Mouse (Mus musculus): Measurements from ENCODE around the gene Mrpl54. TPM values are rescaled to one million over a fixed set of nuclear protein-coding genes. Genes with fewer than 3 reads are reported as not detected.

Mrpl54 gene
- total and polyA plus RNA-seq, 3 experiments = 85.7 to 101 (median 93.2) TPM

GRCm38 (mm10) chr10:81284719-81285118 lies 18.0 kb upstream of the Mrpl54 start:
- Histone ChIP-seq H3K4me1 (ENCODE audit: control insufficient read depth, insufficient read depth, low read length) (peaks cover 1% of the 10 kb centered on the region; the same call in 1 of the 2 replicates), H3K27ac (no peak overlapping the region), H3K27me3 (ENCODE audit: control insufficient read depth, insufficient read depth, low read length) (peaks cover 4% of the 10 kb centered on the region; the same call in 1 of the 2 replicates), H3K4me3 (no peak overlapping the region), H3K36me3 (ENCODE audit: control insufficient read depth, insufficient read depth, low read length) (no peaks in the 10 kb centered on the region), H3K9ac (ENCODE audit: low read depth, low read length) (no peak overlapping the region), H3K79me2 (replicated peaks; ENCODE audit: control insufficient read depth, insufficient read depth, low read length) (no peaks in the 10 kb centered on the region)
- no peak for DNase-seq
- 18% methylated on average over 17 of the region's 17 CpGs for WGBS
- intact Hi-C loops (cut with DNase I) = loop anchor here (5.0 kb wide), 1 partner anchor 168 kb away; no protein-coding TSS in a partner anchor
- TF ChIP-seq CTCF (IDR thresholded peaks at IDR 0.05) = no peak
- TF ChIP-seq EP300 (IDR thresholded peaks at IDR 0.05; ENCODE audit: insufficient read depth, low read depth, low read length) = no peak
- TF ChIP-seq POLR2A (IDR thresholded peaks at IDR 0.05; ENCODE audit: insufficient read depth, low read depth, low read length) = no peak

- peaks cover 1% of the 10 kb centered on the region; the same call in 1 of the 2 replicates for H3K4me1 ChIP-seq (ENCODE audit: control insufficient read depth, insufficient read depth, low read length)
- DNase-seq = no peak
- 59% methylated on average over 6 of the region's 6 CpGs for WGBS
- no peak overlapping the region for H3K4me3 ChIP-seq
- no peak for TF ChIP-seq CTCF (IDR thresholded peaks at IDR 0.05)
- TF ChIP-seq EP300 (IDR thresholded peaks at IDR 0.05; ENCODE audit: insufficient read depth, low read depth, low read length) = no peak
- no peak for TF ChIP-seq POLR2A (IDR thresholded peaks at IDR 0.05; ENCODE audit: insufficient read depth, low read depth, low read length)
- H3K79me2 ChIP-seq (replicated peaks; ENCODE audit: control insufficient read depth, insufficient read depth, low read length) = no peaks in the 10 kb centered on the region
- H3K27ac ChIP-seq = no peak overlapping the region
- peaks cover 4% of the 10 kb centered on the region; the same call in 1 of the 2 replicates for H3K27me3 ChIP-seq (ENCODE audit: control insufficient read depth, insufficient read depth, low read length)
- no peak overlapping the region for H3K9ac ChIP-seq (ENCODE audit: low read depth, low read length)
- intact Hi-C loops (cut with DNase I) = no loop called here
- H3K36me3 ChIP-seq (ENCODE audit: control insufficient read depth, insufficient read depth, low read length) = no peaks in the 10 kb centered on the region
Measured at GRCm38 (mm10) chr10:81284189-81284588, 17.5 kb upstream of the Mrpl54 start.

- Histone ChIP-seq H3K4me3 (no peak overlapping the region), H3K36me3 (ENCODE audit: control insufficient read depth, insufficient read depth, low read length) (no peaks in the 10 kb centered on the region), H3K27ac (no peak overlapping the region), H3K4me1 (ENCODE audit: control insufficient read depth, insufficient read depth, low read length) (no peaks in the 10 kb centered on the region), H3K79me2 (replicated peaks; ENCODE audit: control insufficient read depth, insufficient read depth, low read length) (no peaks in the 10 kb centered on the region), H3K27me3 (ENCODE audit: control insufficient read depth, insufficient read depth, low read length) (peaks cover 3% of the 10 kb centered on the region; the same call in 1 of the 2 replicates), H3K9ac (ENCODE audit: low read depth, low read length) (no peak overlapping the region)
- TF ChIP-seq CTCF (IDR thresholded peaks at IDR 0.05) (no peak), POLR2A (IDR thresholded peaks at IDR 0.05; ENCODE audit: insufficient read depth, low read depth, low read length) (no peak), EP300 (IDR thresholded peaks at IDR 0.05; ENCODE audit: insufficient read depth, low read depth, low read length) (no peak)
- DNase-seq = no peak
- WGBS = 31% methylated on average over 10 of the region's 10 CpGs
- intact Hi-C loops (cut with DNase I) = no loop called here
Measured at GRCm38 (mm10) chr10:81279496-81279895, 12.8 kb upstream of the Mrpl54 start.

GRCm38 (mm10) chr10:81277676-81278075 lies 10.9 kb upstream of the Mrpl54 start:
- intact Hi-C loops (cut with DNase I) = no loop called here
- H3K4me3 ChIP-seq = no peak overlapping the region
- H3K79me2 ChIP-seq (replicated peaks; ENCODE audit: control insufficient read depth, insufficient read depth, low read length) = no peaks in the 10 kb centered on the region
- H3K27me3 ChIP-seq (ENCODE audit: control insufficient read depth, insufficient read depth, low read length) = no peaks in the 10 kb centered on the region; the same call in 1 of the 2 replicates
- H3K27ac ChIP-seq = no peak overlapping the region
- H3K9ac ChIP-seq (ENCODE audit: low read depth, low read length) = no peak overlapping the region
- 63% methylated on average over 22 of the region's 22 CpGs for WGBS
- H3K4me1 ChIP-seq (ENCODE audit: control insufficient read depth, insufficient read depth, low read length) = no peaks in the 10 kb centered on the region
- no peak for DNase-seq
- no peak for TF ChIP-seq POLR2A (IDR thresholded peaks at IDR 0.05; ENCODE audit: insufficient read depth, low read depth, low read length)
- TF ChIP-seq EP300 (IDR thresholded peaks at IDR 0.05; ENCODE audit: insufficient read depth, low read depth, low read length) = no peak
- no peak for TF ChIP-seq CTCF (IDR thresholded peaks at IDR 0.05)
- H3K36me3 ChIP-seq (ENCODE audit: control insufficient read depth, insufficient read depth, low read length) = no peaks in the 10 kb centered on the region

- intact Hi-C loops (cut with DNase I) = no loop called here
- 93% methylated on average over 19 of the region's 19 CpGs for WGBS
- Histone ChIP-seq H3K9ac (ENCODE audit: low read depth, low read length) (no peak overlapping the region), H3K4me1 (ENCODE audit: control insufficient read depth, insufficient read depth, low read length) (no peaks in the 10 kb centered on the region), H3K79me2 (replicated peaks; ENCODE audit: control insufficient read depth, insufficient read depth, low read length) (no peaks in the 10 kb centered on the region), H3K27me3 (ENCODE audit: control insufficient read depth, insufficient read depth, low read length) (no peaks in the 10 kb centered on the region), H3K4me3 (no peak overlapping the region), H3K27ac (no peak overlapping the region), H3K36me3 (ENCODE audit: control insufficient read depth, insufficient read depth, low read length) (no peaks in the 10 kb centered on the region)
- TF ChIP-seq CTCF (IDR thresholded peaks at IDR 0.05) = no peak
- no peak for TF ChIP-seq POLR2A (IDR thresholded peaks at IDR 0.05; ENCODE audit: insufficient read depth, low read depth, low read length)
- TF ChIP-seq EP300 (IDR thresholded peaks at IDR 0.05; ENCODE audit: insufficient read depth, low read depth, low read length) = no peak
- DNase-seq = no peak
Measured at GRCm38 (mm10) chr10:81273842-81274241, 7.1 kb upstream of the Mrpl54 start.

GRCm38 (mm10) chr10:81272356-81272755 lies 5.6 kb upstream of the Mrpl54 start:
- Histone ChIP-seq H3K4me3 (no peak overlapping the region), H3K9ac (ENCODE audit: low read depth, low read length) (no peak overlapping the region), H3K36me3 (ENCODE audit: control insufficient read depth, insufficient read depth, low read length) (no peaks in the 10 kb centered on the region), H3K27me3 (ENCODE audit: control insufficient read depth, insufficient read depth, low read length) (no peaks in the 10 kb centered on the region), H3K79me2 (replicated peaks; ENCODE audit: control insufficient read depth, insufficient read depth, low read length) (no peaks in the 10 kb centered on the region), H3K4me1 (ENCODE audit: control insufficient read depth, insufficient read depth, low read length) (no peaks in the 10 kb centered on the region), H3K27ac (no peak overlapping the region)
- 91% methylated on average over 21 of the region's 21 CpGs for WGBS
- intact Hi-C loops (cut with DNase I) = no loop called here
- DNase-seq = no peak
- TF ChIP-seq EP300 (IDR thresholded peaks at IDR 0.05; ENCODE audit: insufficient read depth, low read depth, low read length) = no peak
- no peak for TF ChIP-seq CTCF (IDR thresholded peaks at IDR 0.05)
- no peak for TF ChIP-seq POLR2A (IDR thresholded peaks at IDR 0.05; ENCODE audit: insufficient read depth, low read depth, low read length)

Data from heart, adult 2 months (tissue).